Mouse (Mus musculus): ENCODE measurements around the gene Cxcl16. TPM values are rescaled to one million over a fixed set of nuclear protein-coding genes. Genes with fewer than 3 reads are reported as not detected.

Gene Cxcl16
- polyA plus RNA-seq, 1 experiment from 2014 or later: 17.6 TPM

DNA sequence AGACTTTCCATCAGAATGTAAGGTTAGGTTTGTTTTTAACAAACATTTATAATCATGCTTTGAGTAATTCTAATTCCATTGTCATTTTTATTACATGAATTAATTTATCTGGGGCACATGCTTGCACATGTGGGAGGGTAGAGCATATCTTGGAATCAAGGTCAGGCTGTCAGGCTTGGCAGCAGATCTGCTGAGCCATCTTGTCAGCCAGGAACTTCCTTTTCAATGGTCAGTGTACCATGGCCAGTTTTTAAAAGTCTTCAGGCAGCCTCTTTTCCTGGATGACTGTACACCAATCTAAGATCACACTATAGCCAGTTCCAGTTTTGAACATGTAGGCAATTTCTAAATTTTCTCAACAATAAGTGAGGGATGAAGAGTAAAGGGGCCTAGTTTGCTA, 12.9 kb upstream of the Cxcl16 start:
- Histone ChIP-seq H3K4me3 (replicated peaks; ENCODE audit: low read depth, low read length) (no peak overlapping the region), H3K9me3 (replicated peaks; ENCODE audit: low read length) (no peaks in the 10 kb centered on the region), H3K27ac (0 out of 2 replicates have a peak overlapping the region, but pooled peaks have one; percentile 13), H3K36me3 (ENCODE audit: insufficient read depth, low read length) (no peaks in the 10 kb centered on the region), H3K4me1 (replicated peaks; ENCODE audit: insufficient read depth, low read length) (no peaks in the 10 kb centered on the region), H3K27me3 (ENCODE audit: insufficient read depth, low read length) (no peaks in the 10 kb centered on the region), H3K9ac (ENCODE audit: low read depth, low read length) (no peak overlapping the region), H3K4me2 (ENCODE audit: low read length) (no peak overlapping the region)
- ATAC-seq (replicated peaks; ENCODE audit: low FRiP score, low read depth) (no peak), DNase-seq (ENCODE audit: low spot score) (no peak)
- TF ChIP-seq CTCF (IDR thresholded peaks at IDR 0.05; ENCODE audit: low read depth): no peak

DNA sequence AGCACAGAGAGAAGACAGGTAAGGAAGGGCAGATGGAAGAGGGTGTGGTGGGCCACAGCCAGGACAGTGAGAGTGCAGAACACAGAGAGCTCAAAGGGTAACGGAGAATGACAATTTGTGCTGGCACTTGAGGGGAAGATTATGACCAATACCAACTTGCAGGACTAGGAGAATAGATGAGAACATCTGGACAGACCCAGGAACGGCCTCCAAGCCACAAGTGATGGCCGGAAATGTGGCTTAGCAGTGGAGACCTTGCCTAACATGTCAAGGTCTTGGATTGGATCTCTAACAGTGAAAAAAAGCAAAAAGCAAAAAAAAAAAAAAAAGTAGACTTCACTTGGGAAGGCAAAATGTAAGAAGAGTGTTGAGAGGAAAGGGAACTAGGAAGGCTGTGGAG, 10.0 kb upstream of the Cxcl16 start:
- Histone ChIP-seq H3K36me3 (ENCODE audit: insufficient read depth, low read length) (no peaks in the 10 kb centered on the region), H3K4me2 (ENCODE audit: low read length) (no peak overlapping the region), H3K9me3 (replicated peaks; ENCODE audit: low read length) (no peaks in the 10 kb centered on the region), H3K27me3 (ENCODE audit: insufficient read depth, low read length) (no peaks in the 10 kb centered on the region), H3K9ac (ENCODE audit: low read depth, low read length) (no peak overlapping the region), H3K27ac (no peak overlapping the region), H3K4me3 (replicated peaks; ENCODE audit: low read depth, low read length) (no peak overlapping the region), H3K4me1 (replicated peaks; ENCODE audit: insufficient read depth, low read length) (peaks cover 8% of the 10 kb centered on the region; the same call in 1 of the 2 replicates)
- DNase-seq (ENCODE audit: low spot score) (no peak), ATAC-seq (replicated peaks; ENCODE audit: low FRiP score, low read depth) (no peak)
- 93% methylated on average over 3 of the region's 3 CpGs for WGBS
- no peak for TF ChIP-seq CTCF (IDR thresholded peaks at IDR 0.05; ENCODE audit: low read depth)

DNA sequence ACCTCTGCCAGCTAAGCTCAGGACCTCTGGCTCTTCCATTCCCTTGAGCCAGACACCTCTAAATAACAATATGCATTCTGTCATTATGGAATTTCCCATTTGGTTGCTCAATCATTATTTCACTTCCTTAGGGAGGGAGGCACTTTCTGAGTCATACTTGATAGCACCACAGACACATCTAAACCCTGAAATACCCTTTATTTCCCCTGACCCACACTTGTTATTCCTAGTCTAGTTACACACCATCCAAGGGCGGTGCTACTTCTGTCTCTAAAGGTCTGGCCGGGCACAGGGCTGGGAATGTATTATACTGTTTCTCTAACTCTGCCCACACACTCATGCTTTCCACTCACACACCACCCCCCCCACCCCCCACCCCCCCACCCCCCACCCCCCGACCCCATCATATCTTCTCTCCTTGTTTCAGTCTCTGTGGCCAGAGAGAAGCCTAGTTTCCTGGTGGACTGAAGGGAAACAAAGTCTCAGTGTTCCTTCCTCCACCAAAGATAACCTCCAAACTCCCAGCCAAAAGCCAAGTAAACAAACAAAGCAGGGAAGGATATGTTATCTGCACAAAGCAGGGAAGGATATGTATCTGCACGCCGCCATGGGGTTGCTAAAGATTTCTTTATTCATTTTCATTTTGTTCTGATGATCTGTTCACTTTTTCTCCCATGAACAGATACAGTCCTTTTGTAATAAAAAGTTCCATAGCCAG, 8.3 kb upstream of the Cxcl16 start:
- no peak overlapping the region for H3K27ac ChIP-seq
- DNase-seq (ENCODE audit: low spot score): no peak
- no peaks in the 10 kb centered on the region for H3K9me3 ChIP-seq (replicated peaks; ENCODE audit: low read length)
- H3K27me3 ChIP-seq (ENCODE audit: insufficient read depth, low read length): no peaks in the 10 kb centered on the region; the same call in 1 of the 2 replicates
- H3K9ac ChIP-seq (ENCODE audit: low read depth, low read length): no peak overlapping the region
- no peak overlapping the region for H3K4me3 ChIP-seq (replicated peaks; ENCODE audit: low read depth, low read length)
- no peaks in the 10 kb centered on the region for H3K36me3 ChIP-seq (ENCODE audit: insufficient read depth, low read length)
- TF ChIP-seq CTCF (IDR thresholded peaks at IDR 0.05; ENCODE audit: low read depth): no peak
- H3K4me2 ChIP-seq (ENCODE audit: low read length): no peak overlapping the region
- 71% methylated on average over 4 of the region's 5 CpGs for WGBS
- H3K4me1 ChIP-seq (replicated peaks; ENCODE audit: insufficient read depth, low read length): peaks cover 8% of the 10 kb centered on the region; the same call in 1 of the 2 replicates
- no peak for ATAC-seq (replicated peaks; ENCODE audit: low FRiP score, low read depth)

DNA sequence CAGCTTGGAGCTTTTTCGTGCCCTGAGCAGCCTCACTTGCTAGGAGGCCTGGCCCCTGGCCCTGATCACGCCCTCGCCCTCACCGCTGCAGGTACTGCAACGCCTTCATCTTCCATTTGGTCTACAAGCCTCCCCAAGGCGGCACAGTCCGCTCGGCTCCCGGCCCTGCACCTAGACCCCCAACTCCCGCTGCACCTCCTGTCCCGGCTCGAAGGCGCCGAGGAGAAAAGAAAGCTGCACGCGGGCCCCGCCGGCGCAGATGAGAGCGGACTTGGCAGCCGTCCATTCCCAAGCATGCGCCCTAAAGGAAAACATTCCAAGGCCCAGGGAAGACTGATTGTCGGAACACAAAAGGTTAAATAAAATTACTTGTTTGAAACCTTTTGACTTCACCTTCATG, 6.0 kb upstream of the Cxcl16 start:
- H3K4me3 ChIP-seq (replicated peaks; ENCODE audit: low read depth, low read length): peak overlapping the region; percentile 17; the same call in 1 of the 2 replicates
- H3K9ac ChIP-seq (ENCODE audit: low read depth, low read length): peak overlapping the region; percentile 35; the same call in 1 of the 2 replicates
- DNase-seq (ENCODE audit: low spot score): peak; percentile 56
- H3K36me3 ChIP-seq (ENCODE audit: insufficient read depth, low read length): no peaks in the 10 kb centered on the region
- H3K27ac ChIP-seq: no peak overlapping the region
- peak overlapping the region; percentile 55 for H3K4me2 ChIP-seq (ENCODE audit: low read length)
- peaks cover 8% of the 10 kb centered on the region; the same call in 1 of the 2 replicates for H3K4me1 ChIP-seq (replicated peaks; ENCODE audit: insufficient read depth, low read length)
- no peak for ATAC-seq (replicated peaks; ENCODE audit: low FRiP score, low read depth)
- H3K27me3 ChIP-seq (ENCODE audit: insufficient read depth, low read length): no peaks in the 10 kb centered on the region; the same call in 1 of the 2 replicates
- WGBS: 16% methylated on average over 23 of the region's 23 CpGs
- TF ChIP-seq CTCF (IDR thresholded peaks at IDR 0.05; ENCODE audit: low read depth): no peak
- no peaks in the 10 kb centered on the region for H3K9me3 ChIP-seq (replicated peaks; ENCODE audit: low read length)

DNA sequence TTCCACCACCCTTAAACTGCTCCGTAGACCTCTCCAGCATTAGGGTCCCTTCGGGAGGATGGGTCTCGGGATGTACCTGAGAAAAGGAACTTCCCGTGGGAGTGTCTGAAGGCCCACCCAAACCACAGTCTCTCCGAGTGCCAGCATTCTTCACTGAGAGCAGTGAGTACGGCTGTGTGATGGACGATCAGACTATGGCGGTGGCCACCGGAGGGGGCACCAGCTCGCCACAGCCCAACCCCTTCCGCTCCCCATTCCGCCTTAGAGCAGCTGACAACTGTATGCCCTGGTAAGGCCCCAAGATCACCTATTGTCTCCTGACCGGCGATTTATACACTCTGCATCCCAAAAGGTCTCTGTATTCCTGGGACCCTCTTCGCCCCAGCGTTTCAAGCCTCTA, 5.4 kb upstream of the Cxcl16 start:
- H3K4me1 ChIP-seq (replicated peaks; ENCODE audit: insufficient read depth, low read length): peaks cover 8% of the 10 kb centered on the region; the same call in 1 of the 2 replicates
- no peak overlapping the region for H3K27ac ChIP-seq
- no peak for TF ChIP-seq CTCF (IDR thresholded peaks at IDR 0.05; ENCODE audit: low read depth)
- DNase-seq (ENCODE audit: low spot score) (no peak), ATAC-seq (replicated peaks; ENCODE audit: low FRiP score, low read depth) (no peak)
- WGBS: 38% methylated on average over 16 of the region's 16 CpGs
- peak overlapping the region; percentile 55 for H3K4me2 ChIP-seq (ENCODE audit: low read length)
- H3K9ac ChIP-seq (ENCODE audit: low read depth, low read length): no peak overlapping the region
- H3K27me3 ChIP-seq (ENCODE audit: insufficient read depth, low read length): no peaks in the 10 kb centered on the region; the same call in 1 of the 2 replicates
- H3K4me3 ChIP-seq (replicated peaks; ENCODE audit: low read depth, low read length): peak overlapping the region; percentile 17; the same call in 1 of the 2 replicates
- no peaks in the 10 kb centered on the region for H3K36me3 ChIP-seq (ENCODE audit: insufficient read depth, low read length)
- no peaks in the 10 kb centered on the region for H3K9me3 ChIP-seq (replicated peaks; ENCODE audit: low read length)

DNA sequence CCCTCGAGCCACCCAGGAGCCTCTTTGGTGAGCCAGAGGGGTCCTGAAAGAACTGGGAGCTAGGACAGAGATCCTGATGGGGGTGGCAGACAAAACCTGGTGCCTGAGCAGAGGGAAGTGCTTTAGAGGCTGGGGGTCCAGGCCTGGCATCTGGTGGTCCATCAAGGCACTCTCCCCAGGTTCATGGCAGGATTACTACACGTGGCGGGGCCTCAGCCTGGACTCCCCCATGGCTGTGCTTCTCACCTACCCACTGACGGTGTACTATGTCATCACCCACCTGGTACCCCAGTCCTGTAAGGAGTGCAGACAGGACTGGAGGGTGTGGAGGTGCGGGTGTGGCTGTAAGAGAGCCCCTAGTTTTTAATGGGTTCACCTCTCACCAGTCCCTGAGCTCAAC, 4.2 kb upstream of the Cxcl16 start:
- Histone ChIP-seq H3K27ac (no peak overlapping the region), H3K4me2 (ENCODE audit: low read length) (no peak overlapping the region), H3K27me3 (ENCODE audit: insufficient read depth, low read length) (no peaks in the 10 kb centered on the region; the same call in 1 of the 2 replicates), H3K4me3 (replicated peaks; ENCODE audit: low read depth, low read length) (no peak overlapping the region), H3K4me1 (replicated peaks; ENCODE audit: insufficient read depth, low read length) (peaks cover 9% of the 10 kb centered on the region; the same call in 1 of the 2 replicates), H3K9ac (ENCODE audit: low read depth, low read length) (no peak overlapping the region), H3K9me3 (replicated peaks; ENCODE audit: low read length) (no peaks in the 10 kb centered on the region), H3K36me3 (ENCODE audit: insufficient read depth, low read length) (no peaks in the 10 kb centered on the region)
- ATAC-seq (replicated peaks; ENCODE audit: low FRiP score, low read depth) (no peak), DNase-seq (ENCODE audit: low spot score) (no peak)
- 70% methylated on average over 5 of the region's 5 CpGs for WGBS
- no peak for TF ChIP-seq CTCF (IDR thresholded peaks at IDR 0.05; ENCODE audit: low read depth)

Measured in kidney, postnatal 0 days (tissue).